Comparison of ENCODE assay signal across 28 mouse cellular contexts in the genomic region with DNA sequence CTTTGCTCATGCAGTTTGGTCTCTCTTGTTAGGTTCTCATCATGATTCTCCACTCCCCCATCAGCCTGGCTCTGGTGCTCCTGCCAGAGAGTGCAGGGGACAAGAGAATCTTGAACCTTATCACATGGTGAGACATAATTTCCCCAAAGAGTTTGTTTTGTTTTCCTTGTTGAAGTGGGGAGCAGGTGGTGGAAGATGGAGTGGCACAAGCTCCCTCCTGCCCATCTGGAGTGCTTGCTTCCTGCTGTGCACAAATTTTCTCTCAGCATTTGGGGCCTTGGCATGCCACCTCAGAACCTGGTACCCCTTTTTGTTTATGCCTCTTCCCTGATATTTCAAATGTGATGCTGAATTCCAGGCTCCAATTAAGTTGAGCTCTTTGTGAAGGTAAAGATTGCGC.
A peak's percentile ranks its signal among the peaks of the same experiment; 100 is the strongest.
DNase-seq lines count a peak whose midpoint lies in the region; TF ChIP-seq lines count a peak whose summit lies in the region.
"Had no signal": no experiment of that assay in that cellular context is flagged by ENCODE, and none has a peak within 500 bp of the region (broad histone marks: within the 10 kb centered on the region; RNA-seq: fewer than 3 reads in every experiment).

No protein-coding gene starts in this region.

- peak; percentile 36 for DNase-seq in left cerebral cortex, postnatal 4 days
- DNase-seq in left cerebral cortex, adult 11 months (ENCODE audit: low spot score): no peak
- peak; percentile 34 to 52 for DNase-seq in cerebellum, adult 2 months
- DNase-seq in cerebellum, postnatal 10 days: peak; percentile 57 to 75
- no peak for DNase-seq in kidney, adult 18-20 months
- DNase-seq in heart, adult 9 months (ENCODE audit: low spot score in 2 of 2): no peak
- DNase-seq: adrenal gland, adult 2 months; B cell, adult 2 months; gastrocnemius, postnatal 25 days; heart, adult 18-20 months; heart, postnatal 10 days; kidney, postnatal 25 days; liver, embryonic 13.5 days; lung, adult 18-20 months; lung, postnatal 4 days; right cerebral cortex, postnatal 4 days; thymus, postnatal 4 days had no signal

- H3K4me3 ChIP-seq in cerebellum, adult 2 months (replicated peaks; ENCODE audit: insufficient read depth, low read depth, low read length): no peak overlapping the region
- H3K4me3 ChIP-seq: erythroblast, embryonic 14.5 days; forebrain, embryonic 12.5 days; heart, embryonic 13.5 days; layer of hippocampus, adult 2 months; limb, embryonic 10.5 days; limb, embryonic 15.5 days; liver, embryonic 13.5 days; megakaryocyte, embryonic 14.5 days; midbrain, embryonic 13.5 days; neural tube, embryonic 13.5 days had no signal

- H3K4me1 ChIP-seq in cerebellum, adult 2 months (ENCODE audit: control insufficient read depth, insufficient read depth, low read length): no peaks in the 10 kb centered on the region
- H3K4me1 ChIP-seq: heart, embryonic 13.5 days; limb, embryonic 10.5 days; limb, embryonic 15.5 days; liver, embryonic 13.5 days; megakaryocyte, embryonic 14.5 days; midbrain, embryonic 13.5 days; neural tube, embryonic 13.5 days had no signal

- intact Hi-C loops in left cerebral cortex, postnatal 4 days (cut with DNase I): no loop called here

- H3K27ac ChIP-seq in cerebellum, adult 2 months (ENCODE audit: insufficient read depth, low read length): no peak overlapping the region
- H3K27ac ChIP-seq: forebrain, embryonic 12.5 days; heart, embryonic 13.5 days; hindbrain, embryonic 14.5 days; layer of hippocampus, adult 2 months; limb, embryonic 10.5 days; limb, embryonic 15.5 days; liver, embryonic 13.5 days; midbrain, embryonic 13.5 days; neural tube, embryonic 13.5 days; stomach, postnatal 0 days had no signal

- H3K27me3 ChIP-seq in cerebellum, adult 2 months (ENCODE audit: control insufficient read depth, insufficient read depth, low read length): no peaks in the 10 kb centered on the region
- H3K27me3 ChIP-seq: forebrain, embryonic 12.5 days; heart, embryonic 13.5 days; limb, embryonic 15.5 days; liver, embryonic 13.5 days; megakaryocyte, embryonic 14.5 days; midbrain, embryonic 13.5 days; neural tube, embryonic 13.5 days had no signal

- WGBS in cerebellum, adult 2 months: 79% methylated on average over 1 of the region's 1 CpGs

- no peak for TF ChIP-seq POLR2A in cerebellum, adult 2 months (IDR thresholded peaks at IDR 0.05; ENCODE audit: borderline replicate concordance, insufficient read depth, low read length)

- TF ChIP-seq CTCF in cerebellum, adult 2 months (IDR thresholded peaks at IDR 0.05; ENCODE audit: borderline replicate concordance, insufficient read depth, low read depth, low read length): no peak

Comparison
In these comparisons a context has a peak if more than half of its experiments do, and no peak if none do; other contexts are left out.
1. DNase-seq: peak in left cerebral cortex, postnatal 4 days (single experiment), cerebellum, adult 2 months (2 of 2) and cerebellum, postnatal 10 days (2 of 2); none in left cerebral cortex, adult 11 months (single experiment), kidney, adult 18-20 months (single experiment) and heart, adult 9 months (0 of 2).